Mouse (Mus musculus) ovary, adult 18-20 months (tissue): ENCODE results near the gene Fbxo31.
"Not testable (repeated sequence)": the region's sequence is repeated elsewhere in the genome, so short reads cannot be mapped to it uniquely, and the experiment has no call there.

Experiments used
- DNase-seq: peaks from one replicate; pipeline ENCODE4 v3.0.0; 2022; ENCODE audit warnings: low spot score, mixed read lengths

Fbxo31 gene

GRCm38 (mm10) chr8:121578676-121579451, at the start of gene Fbxo31:
TSS of gene Fbxo31 (minus strand) at chr8:121578806.
- DNase-seq: peak; percentile 86

GRCm38 (mm10) chr8:121623043-121623442, 44.4 kb upstream of the Fbxo31 start:
- DNase-seq: no peak

GRCm38 (mm10) chr8:121621879-121622278, 43.3 kb upstream of the Fbxo31 start:
- no peak for DNase-seq

DNA sequence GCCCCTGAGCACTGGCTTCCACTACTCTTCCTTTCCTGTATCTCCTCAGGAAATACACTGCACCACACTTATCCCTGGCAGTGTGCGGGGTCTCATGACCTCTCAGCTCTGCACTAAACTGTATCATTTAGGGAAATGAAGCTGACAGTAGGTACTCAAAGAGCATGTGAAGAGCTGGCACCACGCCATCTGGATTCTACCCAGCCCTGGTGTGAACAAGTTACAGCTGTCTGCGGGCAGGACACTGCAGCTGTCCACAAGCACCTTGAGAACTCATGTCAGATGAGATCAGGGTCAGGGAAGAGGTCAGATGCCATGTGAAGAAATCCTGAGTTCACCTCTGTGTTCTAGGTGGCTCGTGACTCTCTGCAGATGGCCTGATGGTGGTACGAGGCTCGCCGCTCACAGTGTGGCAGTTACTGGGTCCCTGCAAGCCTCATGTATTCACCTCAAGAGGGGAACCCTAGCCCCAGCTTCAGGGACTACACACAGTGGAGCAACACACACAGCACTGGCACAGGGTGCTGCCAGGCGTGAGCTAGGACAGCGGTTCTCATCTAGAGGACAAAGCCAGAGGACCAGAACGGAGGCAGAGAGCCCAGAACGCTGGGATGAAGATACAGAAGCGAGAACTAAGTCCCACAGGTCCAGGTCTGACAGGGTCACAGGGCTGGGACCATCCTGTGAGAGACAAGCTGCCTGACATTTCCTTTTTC, 42.4 kb upstream of the Fbxo31 start:
- DNase-seq: no peak

GRCm38 (mm10) chr8:121619401-121619995, 40.9 kb upstream of the Fbxo31 start:
- DNase-seq: peak; percentile 31

GRCm38 (mm10) chr8:121613419-121613818, 34.8 kb upstream of the Fbxo31 start:
- DNase-seq: no peak

DNA sequence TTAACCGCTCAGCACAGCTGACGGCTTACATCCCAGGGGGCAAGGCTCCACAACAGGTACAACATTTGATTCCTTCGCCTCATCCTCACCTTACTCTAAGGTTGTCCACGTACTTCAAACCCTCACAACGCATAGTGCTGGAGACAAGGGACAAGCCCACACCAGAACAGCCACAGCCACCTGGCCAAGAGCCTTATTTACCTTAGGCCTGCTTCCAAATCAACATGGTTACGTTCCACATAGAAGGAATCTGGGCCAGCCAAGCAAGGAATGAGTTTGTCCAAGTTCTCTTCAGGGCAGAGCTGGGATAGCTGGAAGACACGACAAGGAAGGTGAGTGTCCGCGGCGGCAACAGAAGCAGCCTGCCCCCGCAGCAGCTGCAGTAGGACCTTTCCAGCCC, 31.3 kb upstream of the Fbxo31 start:
- no peak for DNase-seq

DNA sequence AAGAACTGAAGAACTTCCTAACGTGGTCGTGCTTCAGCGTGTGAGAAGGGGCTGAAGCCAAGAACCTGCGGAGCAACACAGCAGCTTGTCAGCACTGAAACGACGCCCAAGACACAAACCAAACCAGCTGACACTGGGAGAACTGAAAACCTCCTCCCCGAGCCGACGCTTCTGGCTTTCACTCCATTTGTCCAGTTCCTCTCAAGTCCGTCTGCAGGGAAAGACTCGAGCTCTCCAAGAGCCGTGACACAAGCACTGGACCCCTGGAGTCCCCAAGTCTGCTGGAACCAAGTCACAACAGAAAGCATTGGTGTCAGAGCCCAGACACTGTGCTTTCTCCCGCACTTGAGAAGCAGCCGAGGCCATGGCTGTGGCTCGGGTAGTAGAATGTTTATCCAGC, 30.6 kb upstream of the Fbxo31 start:
- no peak for DNase-seq

DNA sequence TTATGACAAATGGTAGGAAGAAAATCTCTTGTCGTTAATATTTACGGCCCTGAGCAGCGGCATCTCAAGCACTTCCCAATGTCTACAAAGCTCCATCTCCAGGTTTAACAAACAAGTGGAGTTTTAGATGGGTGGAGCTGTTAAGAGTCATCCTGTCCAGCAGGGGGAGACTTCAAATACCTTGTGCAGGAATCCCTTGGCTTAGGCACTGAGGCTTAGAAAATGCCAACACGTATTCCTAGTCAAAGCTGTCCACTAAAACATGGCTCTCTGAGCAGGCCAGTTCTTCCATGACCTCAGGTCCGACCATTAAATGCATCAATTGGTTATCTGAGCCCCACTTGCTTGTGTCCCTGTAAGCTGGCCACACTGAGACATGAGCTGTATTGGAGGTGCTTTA, 29.1 kb upstream of the Fbxo31 start:
- DNase-seq: no peak

GRCm38 (mm10) chr8:121603801-121604200, 25.2 kb upstream of the Fbxo31 start:
- no peak for DNase-seq

- DNase-seq: peak; percentile 44
These were observed 24.3 kb upstream of the Fbxo31 start for GRCm38 (mm10) chr8:121602860-121603259.

DNA sequence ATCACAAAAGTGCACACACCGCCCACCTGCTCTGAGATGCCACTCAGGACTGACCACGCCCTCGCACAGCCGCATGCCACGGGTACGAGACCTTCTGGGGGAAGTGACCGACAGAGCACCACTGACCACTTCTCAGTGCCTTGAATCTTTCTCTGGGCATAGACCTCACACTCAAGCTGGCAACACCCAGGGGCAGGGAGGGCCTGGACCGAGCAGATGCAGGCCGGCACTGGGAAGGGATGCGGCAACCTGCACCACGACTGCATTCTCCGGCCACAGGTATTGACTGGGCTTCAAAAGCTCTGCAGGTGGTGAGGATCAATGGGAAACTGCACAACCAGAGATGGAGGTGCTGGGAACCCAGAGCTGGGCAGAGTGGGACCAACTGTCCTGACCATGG, 23.8 kb upstream of the Fbxo31 start:
- DNase-seq: no peak

GRCm38 (mm10) chr8:121599842-121600241, 21.2 kb upstream of the Fbxo31 start:
- no peak for DNase-seq

DNA sequence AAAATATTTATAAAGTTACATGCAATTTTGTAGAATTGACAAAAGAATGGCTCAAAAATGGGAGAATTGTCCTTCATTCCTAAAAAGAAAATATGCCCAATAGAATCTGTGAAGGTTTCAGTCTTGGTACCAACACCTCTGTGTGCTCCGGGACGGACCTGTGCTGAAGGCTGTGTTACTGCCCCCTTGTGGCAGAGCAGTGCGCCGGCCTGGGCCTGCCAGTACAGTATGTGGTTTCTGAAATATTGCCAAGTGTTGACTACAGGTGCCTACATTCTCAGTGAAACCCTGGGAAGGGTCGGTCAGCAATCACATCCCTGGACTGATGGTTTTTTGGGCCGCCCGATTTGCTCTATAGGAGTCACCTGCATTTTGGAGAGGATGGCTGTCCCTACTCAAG, 20.3 kb upstream of the Fbxo31 start:
- peak; percentile 46 for DNase-seq

- no peak for DNase-seq
These were observed 19.6 kb upstream of the Fbxo31 start for GRCm38 (mm10) chr8:121598190-121598589.

DNA sequence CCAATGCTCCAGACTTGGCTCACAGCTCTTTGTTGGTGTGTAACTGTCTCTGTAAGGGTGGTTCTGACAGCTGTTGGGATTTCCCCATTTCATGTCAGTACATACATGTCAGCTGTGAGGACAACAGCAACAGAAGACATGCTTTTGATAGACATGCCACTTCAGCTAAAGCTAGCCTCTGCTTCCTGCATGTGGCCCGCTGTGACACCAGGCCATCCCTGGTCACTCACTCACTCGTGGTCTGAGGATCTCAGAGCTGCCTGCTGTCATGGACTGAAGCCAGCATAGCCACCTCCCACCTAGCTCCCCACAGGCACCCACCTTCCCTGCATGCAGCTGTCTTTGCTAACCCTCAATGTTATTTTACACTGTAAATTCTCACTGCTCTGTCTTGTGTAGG, 18.9 kb upstream of the Fbxo31 start:
- DNase-seq: not testable (repeated sequence)

DNA sequence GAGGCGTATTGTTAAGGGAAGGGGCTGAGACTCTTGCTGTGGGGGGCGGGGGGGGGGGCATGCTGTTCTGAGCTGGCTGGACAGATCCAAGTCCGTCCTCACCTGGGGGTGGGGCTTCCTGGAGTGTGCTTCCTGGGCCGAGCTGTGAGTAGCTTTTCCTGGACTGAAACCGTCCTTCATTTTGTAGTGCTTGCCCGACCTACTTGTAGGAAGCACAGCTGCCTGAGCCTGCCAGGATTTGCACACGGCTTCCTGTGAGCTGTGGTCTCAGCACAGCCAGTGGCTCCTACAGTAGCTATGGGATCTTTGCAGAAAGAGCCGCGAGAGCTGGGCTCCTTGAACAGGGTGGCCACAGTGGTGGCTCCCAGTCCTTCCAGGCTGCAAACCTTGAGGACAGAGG, 15.4 kb upstream of the Fbxo31 start:
- no peak for DNase-seq

DNA sequence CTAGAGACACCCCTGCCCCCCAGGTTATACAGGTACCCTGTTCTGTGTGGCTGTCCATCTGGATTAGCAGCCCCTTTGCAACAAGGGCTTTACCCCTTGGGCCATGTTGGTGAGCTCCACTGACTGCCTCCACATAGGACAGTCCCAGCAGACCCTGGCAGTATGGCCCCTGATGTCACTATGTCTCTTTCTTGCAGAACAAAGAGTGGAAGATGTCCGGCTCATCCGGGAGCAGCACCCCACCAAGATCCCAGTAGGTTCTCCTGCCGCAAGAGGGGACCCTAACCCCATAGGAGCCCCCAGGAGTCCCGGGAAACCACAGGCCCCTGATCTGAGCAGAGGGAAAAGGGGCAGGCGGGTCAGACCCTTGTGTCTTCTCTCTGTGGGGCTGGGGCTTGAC, 14.7 kb upstream of the Fbxo31 start:
- no peak for DNase-seq

DNA sequence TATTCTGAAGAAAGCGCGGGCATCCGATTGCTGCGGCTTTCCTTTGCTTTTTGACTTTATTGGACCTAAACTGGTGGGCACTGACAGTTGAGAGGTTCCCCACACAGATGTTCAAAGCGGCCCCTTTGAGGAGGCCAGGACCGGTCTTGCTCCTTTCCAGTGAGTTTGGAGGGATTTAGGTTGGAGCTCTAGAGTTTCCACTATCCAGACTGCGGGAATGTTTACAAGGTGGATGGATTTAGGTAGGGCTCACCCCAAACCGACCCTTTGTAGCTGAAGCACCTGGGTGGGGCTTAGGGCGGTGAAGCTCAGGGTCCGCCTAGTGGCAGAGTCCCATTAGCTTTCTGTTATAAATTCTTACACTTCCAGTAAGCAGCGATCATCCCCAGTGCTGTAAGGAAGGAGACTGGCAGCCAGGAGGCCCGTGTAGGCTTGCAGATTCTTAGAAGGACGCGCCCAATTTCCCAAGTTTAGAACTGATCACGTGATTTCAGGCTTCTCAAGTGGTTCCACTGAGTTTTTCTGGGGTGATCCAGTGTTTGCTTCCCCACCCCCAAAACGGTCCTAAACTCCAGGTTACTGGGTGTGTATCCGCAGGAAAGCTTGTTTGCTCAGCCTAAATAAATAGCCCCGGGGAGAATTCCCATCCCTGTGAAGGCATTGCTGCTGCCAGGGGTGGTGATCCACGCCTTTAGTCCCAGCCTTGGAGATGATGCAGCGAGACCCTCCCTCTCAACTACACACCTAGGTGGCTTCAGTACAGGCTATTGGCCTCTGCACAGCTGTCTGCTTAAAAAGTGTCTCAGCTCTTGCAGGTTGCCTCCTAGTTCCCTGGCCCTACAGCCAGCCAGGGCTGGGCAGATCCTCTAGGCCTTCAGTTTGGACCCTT, 12.8 kb upstream of the Fbxo31 start:
- DNase-seq: no peak

DNA sequence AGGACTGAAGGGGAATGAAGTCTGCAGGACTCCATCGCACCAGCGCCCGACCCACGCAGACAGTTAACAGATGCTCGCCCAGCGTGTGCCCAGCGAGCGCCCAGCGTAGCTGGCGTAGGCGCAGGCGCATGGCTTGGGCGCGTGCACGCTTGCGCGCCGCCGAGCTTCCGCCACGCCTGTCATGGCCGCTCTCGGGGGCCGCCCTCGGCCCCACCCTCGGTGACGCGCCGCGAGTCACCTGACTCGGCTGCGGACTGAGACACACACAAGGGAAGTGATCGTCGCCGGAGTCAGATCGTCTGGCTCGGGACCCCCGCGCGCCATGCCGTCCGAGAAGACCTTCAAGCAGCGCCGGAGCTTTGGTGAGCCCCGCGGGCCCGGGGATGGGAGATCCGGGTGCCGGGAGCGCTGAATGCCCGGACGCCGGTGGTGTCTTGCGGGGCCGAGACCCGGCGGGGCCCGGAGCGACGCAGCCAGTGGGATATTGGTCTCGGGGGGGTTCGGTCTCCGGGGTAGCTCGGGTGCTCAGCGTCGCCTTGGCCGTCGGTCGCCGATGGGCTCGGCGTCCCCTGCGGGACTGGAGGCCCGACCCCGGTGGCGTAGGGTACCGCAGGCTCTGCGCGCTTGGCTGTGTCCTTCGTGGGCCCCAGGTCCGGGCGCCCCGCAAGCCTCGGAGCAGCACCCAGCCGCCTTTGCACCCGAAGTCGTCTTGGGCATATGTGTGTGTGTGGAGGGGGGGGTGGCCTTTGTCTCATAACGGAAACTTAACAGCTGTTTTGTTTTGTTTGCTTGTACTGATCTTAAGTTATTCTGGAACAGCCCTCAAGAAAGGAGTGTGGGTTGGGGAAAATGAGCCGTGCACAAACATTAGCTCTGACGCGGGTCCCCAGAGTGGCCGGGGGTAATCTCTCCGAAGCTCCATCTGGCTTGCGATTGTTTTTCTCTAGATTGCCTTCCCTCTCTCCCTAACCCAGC, 11.9 kb upstream of the Fbxo31 start, which contains the start of gene Map1lc3b:
Gene Map1lc3b (plus strand): TSS at position 159 of the 975 bp plus-strand sequence.
- DNase-seq: peak; percentile 91

GRCm38 (mm10) chr8:121589205-121589726, 10.7 kb upstream of the Fbxo31 start:
- DNase-seq: no peak
